Mouse (Mus musculus) ES-Bruce4 (cell line): ENCODE measurements around the gene Magi2.

Experiments
- CTCF ChIP-seq: IDR thresholded peaks from one replicate; pipeline ENCODE4 v1.8.1; 2011; ENCODE audit warnings: low read depth, low read length
- EP300 ChIP-seq: IDR thresholded peaks from 2 replicates; pipeline ENCODE4 v1.6.1; 2011; ENCODE audit warnings: low read depth, low read length; ENCODE audit not compliant: insufficient read depth
- POLR2A ChIP-seq: IDR thresholded peaks from one replicate; pipeline ENCODE4 v1.8.1; 2011; ENCODE audit warnings: low read length; ENCODE audit not compliant: insufficient read depth

- peak; percentile 5 for TF ChIP-seq CTCF
- TF ChIP-seq POLR2A: peak; percentile 42
- 0 out of 2 replicates have a peak, but pooled peaks have one; percentile 12 for TF ChIP-seq EP300
Measured at GRCm38 (mm10) chr5:20701483-20702421, 1474.9 kb downstream of the Magi2 start.
